Mouse (Mus musculus): ENCODE results near the gene Gm3233.
"Not testable (repeated sequence)": the region's sequence is repeated elsewhere in the genome, so short reads cannot be mapped to it uniquely, and the experiment has no call there.

The Gm3233 gene

DNA sequence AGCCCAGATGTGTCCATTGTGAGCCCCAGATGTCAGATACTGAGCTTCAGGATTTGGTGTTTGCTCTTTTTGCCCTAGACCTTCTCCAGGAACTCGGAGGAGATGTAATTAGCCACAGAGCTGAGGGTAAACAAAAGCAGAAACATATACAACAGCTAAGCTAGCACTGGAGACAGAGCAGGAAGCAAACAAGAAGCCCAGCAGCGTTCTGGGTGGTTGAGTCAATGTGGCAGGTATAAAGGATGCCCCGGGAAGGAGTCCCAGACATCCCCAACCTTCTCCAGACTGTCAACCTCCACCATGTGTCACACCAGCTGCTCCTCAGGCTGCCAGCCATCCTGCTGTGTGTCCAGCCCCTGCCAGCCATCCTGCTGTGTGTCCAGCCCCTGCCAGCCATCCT lies 33.3 kb downstream of the Gm3233 start, which contains the start of gene Gm10100:
Gm10100 (plus strand) TSS at position 301 of the 400 bp plus-strand sequence.
- DNase-seq, result peak; percentile 7

DNA sequence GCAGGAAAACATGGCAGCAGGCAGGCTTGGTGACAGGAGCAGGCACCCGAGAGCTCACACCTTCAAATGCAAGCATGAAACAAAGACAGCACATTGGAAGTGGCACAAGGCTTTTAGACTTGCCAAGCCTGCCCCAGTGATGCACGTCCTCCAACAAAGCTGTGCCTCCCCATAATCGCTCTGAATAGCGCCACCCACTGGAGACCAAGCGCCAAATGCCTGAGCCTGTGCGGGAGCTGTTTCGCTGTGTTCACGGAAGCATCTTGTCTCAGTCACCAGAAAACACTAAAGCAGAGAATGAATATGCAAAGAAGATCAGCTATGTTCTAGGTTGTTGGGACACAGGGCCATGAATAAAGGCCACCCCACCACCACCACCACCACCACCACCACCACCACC lies 34.6 kb downstream of the Gm3233 start:
- no peak for DNase-seq

DNA sequence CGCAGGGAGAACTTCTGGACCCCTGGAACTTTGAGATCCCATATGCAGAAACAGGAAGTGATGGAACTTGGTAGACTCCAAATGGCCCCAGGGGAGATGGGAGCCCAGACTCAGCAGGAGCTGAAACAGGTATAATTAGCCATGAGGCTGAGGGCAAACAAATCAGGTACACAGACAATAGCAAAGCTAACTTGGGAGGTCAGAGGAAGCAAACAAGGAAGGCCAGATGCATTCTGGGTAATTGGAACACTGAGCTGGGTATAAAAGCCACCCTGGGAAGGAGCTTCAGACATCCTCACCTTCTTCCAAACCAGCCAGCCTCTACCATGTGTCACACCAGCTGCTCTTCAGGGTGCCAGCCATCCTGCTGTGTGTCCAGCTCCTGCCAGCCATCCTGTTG lies 39.2 kb downstream of the Gm3233 start, which contains the start of gene Krtap12-1:
Krtap12-1 (plus strand) TSS at position 301 of the 400 bp plus-strand sequence.
- not testable (repeated sequence) for DNase-seq

DNA sequence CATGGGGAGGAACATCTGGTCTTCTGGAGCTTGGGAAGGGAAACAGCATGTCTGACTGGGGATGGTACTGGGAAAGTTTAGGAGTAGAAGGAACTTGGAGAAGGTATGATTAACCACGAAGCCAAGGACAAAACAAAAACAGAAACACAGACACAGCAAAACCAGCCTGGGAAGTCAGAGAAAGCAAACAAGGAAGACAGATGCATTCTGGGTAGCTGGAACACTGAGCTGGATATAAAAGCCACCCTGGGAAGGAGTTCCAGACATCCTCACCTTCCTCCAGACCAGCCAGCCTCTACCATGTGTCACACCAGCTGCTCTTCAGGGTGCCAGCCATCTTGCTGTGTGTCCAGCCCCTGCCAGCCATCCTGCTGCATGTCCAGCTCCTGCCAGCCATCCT lies 44.0 kb downstream of the Gm3233 start, which contains the start of gene Gm10142:
Gm10142 (plus strand) TSS at position 301 of the 400 bp plus-strand sequence.
- DNase-seq, result no peak

DNA sequence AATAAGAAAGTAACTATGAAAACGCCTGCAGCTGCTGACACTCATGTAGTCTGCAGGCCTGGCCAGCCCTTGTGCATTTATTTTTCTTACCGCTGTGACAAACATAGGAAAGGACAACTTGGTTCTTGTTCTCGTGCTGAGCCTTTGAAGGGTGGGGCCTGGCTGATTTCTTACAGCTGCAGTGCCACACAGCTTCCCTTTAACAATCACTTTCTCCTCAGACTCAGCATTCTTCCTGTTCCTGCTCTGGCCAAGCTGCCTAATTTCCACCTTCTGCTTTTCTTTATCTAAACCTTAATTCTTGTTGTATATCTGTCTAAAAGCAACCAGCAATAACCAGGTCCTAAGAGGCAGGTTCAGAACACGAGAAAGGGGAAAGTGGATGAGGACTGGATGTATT lies 45.7 kb downstream of the Gm3233 start:
- DNase-seq, result no peak

DNA sequence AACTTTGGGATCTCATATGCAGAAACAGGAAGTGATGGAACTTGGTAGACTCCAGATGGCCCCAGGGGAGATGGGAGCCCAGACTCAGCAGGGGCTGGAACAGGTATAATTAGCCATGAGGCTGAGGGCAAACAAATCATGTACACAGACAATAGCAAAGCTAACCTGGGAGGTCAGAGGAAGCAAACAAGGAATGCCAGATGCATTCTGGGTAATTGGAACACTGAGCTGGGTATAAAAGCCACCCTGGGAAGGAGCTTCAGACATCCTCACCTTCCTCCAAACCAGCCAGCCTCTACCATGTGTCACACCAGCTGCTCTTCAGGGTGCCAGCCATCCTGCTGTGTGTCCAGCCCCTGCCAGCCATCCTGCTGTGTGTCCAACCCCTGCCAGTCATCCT lies 48.3 kb downstream of the Gm3233 start, which contains the start of gene Gm10024:
Gm10024 (plus strand) TSS at position 301 of the 400 bp plus-strand sequence.
- not testable (repeated sequence) for DNase-seq

DNA sequence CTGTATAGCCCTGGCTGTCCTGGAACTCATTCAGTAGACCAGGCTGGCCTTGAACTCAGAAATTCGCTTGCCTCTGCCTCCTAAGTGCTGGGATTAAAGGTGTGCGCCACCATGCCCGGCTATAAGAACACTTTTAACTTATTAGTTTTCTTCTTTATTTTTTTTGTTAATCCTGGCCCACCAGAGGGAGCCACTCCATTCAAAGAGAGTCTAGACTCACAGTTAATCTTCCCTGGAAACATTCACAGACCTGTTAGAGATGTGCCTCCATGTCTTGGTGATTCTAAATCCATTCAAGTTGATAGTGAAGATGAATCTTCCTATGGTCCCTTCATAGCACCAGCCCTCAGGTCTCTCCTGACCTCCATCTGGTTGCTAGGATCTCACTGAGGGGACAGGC lies 49.7 kb downstream of the Gm3233 start:
- DNase-seq, result no peak
